Mouse (Mus musculus): ENCODE results near the gene Palm2. TPM values are rescaled to one million over a fixed set of nuclear protein-coding genes. Genes with fewer than 3 reads are reported as not detected.

The Palm2 gene
- total and polyA plus RNA-seq, 3 experiments = not detected

DNA sequence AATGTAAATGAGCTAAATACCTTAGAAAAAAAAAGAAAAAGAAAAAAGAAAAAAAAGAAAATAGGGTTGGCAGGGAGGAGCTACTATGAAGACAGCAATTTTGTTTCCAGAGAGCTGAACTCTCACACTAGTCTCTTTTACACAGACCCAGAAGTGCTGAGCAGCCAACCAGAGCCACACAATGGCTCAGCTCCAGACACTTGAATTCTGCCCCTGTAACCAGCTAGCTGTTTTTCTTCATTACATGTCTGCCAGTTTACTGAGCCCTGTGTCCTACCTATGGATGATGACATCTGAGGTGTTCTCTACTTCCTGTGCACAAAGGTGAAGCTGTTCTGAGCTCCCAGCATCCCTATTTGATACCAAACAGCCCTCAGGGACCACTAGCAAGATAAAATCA lies 94.2 kb downstream of the Palm2 start:
- Histone ChIP-seq H3K27ac (ENCODE audit: control insufficient read depth, low read depth, low read length) (no peak overlapping the region), H3K36me3 (ENCODE audit: control insufficient read depth in 1 of 2, insufficient read depth in 2 of 2, low read length in 2 of 2) (no peaks in the 10 kb centered on the region), H3K9me3 (replicated peaks; ENCODE audit: insufficient read depth, low read length) (no peaks in the 10 kb centered on the region), H3K4me1 (ENCODE audit: control insufficient read depth in 1 of 2, insufficient read depth in 2 of 2, low read length in 2 of 2) (no peaks in the 10 kb centered on the region), H3K27me3 (ENCODE audit: control insufficient read depth in 1 of 2, insufficient read depth in 2 of 2, low read length in 2 of 2) (no peaks in the 10 kb centered on the region), H3K4me3 (ENCODE audit: control insufficient read depth in 1 of 2, insufficient read depth in 1 of 2, low read depth in 2 of 2, low read length in 2 of 2) (no peak overlapping the region), H3K79me2 (ENCODE audit: control insufficient read depth, insufficient read depth, low read length, poor library complexity) (no peaks in the 10 kb centered on the region), H3K9ac (ENCODE audit: control insufficient read depth, low read depth, low read length, poor library complexity, severe bottlenecking) (no peak overlapping the region)
- no peak for TF ChIP-seq JUND (IDR thresholded peaks at IDR 0.05; ENCODE audit: low read depth, low read length)
- no peak for TF ChIP-seq RAD21 (IDR thresholded peaks at IDR 0.05; ENCODE audit: low read depth, low read length)
- no peak for TF ChIP-seq SIN3A (IDR thresholded peaks at IDR 0.05; ENCODE audit: low read length)
- TF ChIP-seq MAZ (IDR thresholded peaks at IDR 0.05; ENCODE audit: low read depth, low read length) = no peak
- no peak for TF ChIP-seq MYC (IDR thresholded peaks at IDR 0.05; ENCODE audit: low read depth, low read length)
- DNase-seq (ENCODE audit: low read depth, low spot score) = no peak

DNA sequence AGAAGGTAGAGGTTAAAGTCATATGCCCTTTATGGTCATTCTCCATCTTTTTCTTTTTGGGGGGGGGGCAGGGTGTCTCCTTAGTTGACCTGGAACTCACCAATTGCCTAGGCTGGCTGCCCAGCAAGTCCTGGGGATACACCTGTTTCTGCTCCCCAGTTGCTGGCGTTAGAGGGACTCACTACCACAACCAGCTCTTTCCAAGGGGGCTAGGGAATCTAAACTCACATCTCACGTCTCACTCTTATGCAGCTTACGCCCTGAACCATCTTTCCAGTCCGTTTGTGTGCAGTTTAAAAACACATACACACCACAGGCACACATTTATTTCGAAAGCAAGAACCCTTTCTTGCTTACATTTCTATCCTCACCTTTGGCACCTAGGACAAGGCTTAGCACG lies 99.6 kb downstream of the Palm2 start:
- H3K79me2 ChIP-seq (ENCODE audit: control insufficient read depth, insufficient read depth, low read length, poor library complexity) = no peaks in the 10 kb centered on the region
- no peaks in the 10 kb centered on the region for H3K9me3 ChIP-seq (replicated peaks; ENCODE audit: insufficient read depth, low read length)
- H3K9ac ChIP-seq (ENCODE audit: control insufficient read depth, low read depth, low read length, poor library complexity, severe bottlenecking) = no peak overlapping the region
- H3K27ac ChIP-seq (ENCODE audit: control insufficient read depth, low read depth, low read length) = no peak overlapping the region
- no peak overlapping the region for H3K4me3 ChIP-seq (ENCODE audit: control insufficient read depth in 1 of 2, insufficient read depth in 1 of 2, low read depth in 2 of 2, low read length in 2 of 2)
- H3K27me3 ChIP-seq (ENCODE audit: control insufficient read depth in 1 of 2, insufficient read depth in 2 of 2, low read length in 2 of 2) = no peaks in the 10 kb centered on the region
- no peak for DNase-seq (ENCODE audit: low read depth, low spot score)
- H3K36me3 ChIP-seq (ENCODE audit: control insufficient read depth in 1 of 2, insufficient read depth in 2 of 2, low read length in 2 of 2) = no peaks in the 10 kb centered on the region
- no peaks in the 10 kb centered on the region for H3K4me1 ChIP-seq (ENCODE audit: control insufficient read depth in 1 of 2, insufficient read depth in 2 of 2, low read length in 2 of 2)
- TF ChIP-seq MAZ (IDR thresholded peaks at IDR 0.05; ENCODE audit: low read depth, low read length) = no peak

DNA sequence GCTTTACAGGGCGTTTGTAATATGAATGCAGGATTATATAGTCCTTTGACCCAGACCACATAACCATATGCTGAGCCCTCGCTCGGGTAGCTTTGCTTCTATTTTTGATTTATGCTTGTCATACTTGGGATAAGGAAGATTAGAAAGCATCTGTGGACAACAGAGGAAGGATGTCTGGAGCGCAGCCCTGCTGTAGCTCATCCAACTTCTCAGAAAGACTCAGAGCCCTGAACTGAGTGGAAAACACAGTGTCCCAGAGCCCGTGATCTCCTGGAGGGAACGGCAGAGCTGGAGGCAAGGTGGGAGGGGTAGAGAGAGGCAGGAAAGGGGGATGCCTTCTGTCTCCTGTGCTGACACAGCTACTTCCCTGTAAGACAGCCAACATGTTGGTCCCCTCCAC lies 100.2 kb downstream of the Palm2 start:
- TF ChIP-seq USF2 (IDR thresholded peaks at IDR 0.05; ENCODE audit: borderline replicate concordance in 1 of 2, insufficient read depth in 1 of 2, low read depth in 1 of 2, low read length in 2 of 2) = no peak
- no peak for TF ChIP-seq EP300 (IDR thresholded peaks at IDR 0.05; ENCODE audit: low read depth in 1 of 2, low read length in 2 of 2)
- TF ChIP-seq CHD2 (IDR thresholded peaks at IDR 0.05; ENCODE audit: low read length) = no peak
- no peak for TF ChIP-seq GATA1 (IDR thresholded peaks at IDR 0.05; ENCODE audit: low read depth, low read length)
- no peak for TF ChIP-seq TAL1 (IDR thresholded peaks at IDR 0.05; ENCODE audit: low read length)
- H3K4me3 ChIP-seq (ENCODE audit: control insufficient read depth in 1 of 2, insufficient read depth in 1 of 2, low read depth in 2 of 2, low read length in 2 of 2) = no peak overlapping the region
- DNase-seq (ENCODE audit: low read depth, low spot score) = no peak
- H3K79me2 ChIP-seq (ENCODE audit: control insufficient read depth, insufficient read depth, low read length, poor library complexity) = no peaks in the 10 kb centered on the region
- H3K27me3 ChIP-seq (ENCODE audit: control insufficient read depth in 1 of 2, insufficient read depth in 2 of 2, low read length in 2 of 2) = no peaks in the 10 kb centered on the region
- no peaks in the 10 kb centered on the region for H3K9me3 ChIP-seq (replicated peaks; ENCODE audit: insufficient read depth, low read length)
- H3K4me1 ChIP-seq (ENCODE audit: control insufficient read depth in 1 of 2, insufficient read depth in 2 of 2, low read length in 2 of 2) = no peaks in the 10 kb centered on the region
- H3K27ac ChIP-seq (ENCODE audit: control insufficient read depth, low read depth, low read length) = no peak overlapping the region
- no peak overlapping the region for H3K9ac ChIP-seq (ENCODE audit: control insufficient read depth, low read depth, low read length, poor library complexity, severe bottlenecking)
- H3K36me3 ChIP-seq (ENCODE audit: control insufficient read depth in 1 of 2, insufficient read depth in 2 of 2, low read length in 2 of 2) = no peaks in the 10 kb centered on the region

DNA sequence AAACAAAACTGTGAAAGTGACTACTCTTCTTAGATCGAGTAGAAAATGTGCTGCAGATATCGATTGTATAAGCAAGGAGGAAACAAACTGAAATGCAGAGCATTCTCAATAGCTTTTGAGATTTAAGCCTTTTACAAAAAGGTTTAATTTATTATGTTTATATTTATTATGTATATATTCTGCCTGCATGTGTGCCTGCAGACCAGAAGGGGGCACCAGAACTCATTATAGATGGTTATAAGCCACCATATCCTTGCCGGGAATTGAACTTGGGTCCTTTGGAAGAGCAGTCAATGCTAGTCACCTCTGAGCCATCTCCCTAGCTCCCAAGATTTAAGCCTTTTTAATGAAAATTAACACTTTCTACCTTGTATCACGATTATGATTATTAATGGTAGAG lies 101.0 kb downstream of the Palm2 start:
- H3K36me3 ChIP-seq (ENCODE audit: control insufficient read depth in 1 of 2, insufficient read depth in 2 of 2, low read length in 2 of 2) = no peaks in the 10 kb centered on the region
- no peaks in the 10 kb centered on the region for H3K79me2 ChIP-seq (ENCODE audit: control insufficient read depth, insufficient read depth, low read length, poor library complexity)
- no peaks in the 10 kb centered on the region for H3K9me3 ChIP-seq (replicated peaks; ENCODE audit: insufficient read depth, low read length)
- peak in 1 of 3 experiments; percentile 17; a peak in 2 of 6 replicates for TF ChIP-seq CTCF (IDR thresholded peaks at IDR 0.05 in 2 of 3, conservative IDR thresholded peaks at IDR 0.05 in 1 of 3; ENCODE audit: control insufficient read depth in 1 of 3, insufficient read depth in 1 of 3, low read depth in 2 of 3, low read length in 3 of 3, poor library complexity in 1 of 3, severe bottlenecking in 1 of 3)
- TF ChIP-seq RCOR1 (IDR thresholded peaks at IDR 0.05; ENCODE audit: low read depth, low read length) = no peak
- H3K9ac ChIP-seq (ENCODE audit: control insufficient read depth, low read depth, low read length, poor library complexity, severe bottlenecking) = no peak overlapping the region
- H3K4me3 ChIP-seq (ENCODE audit: control insufficient read depth in 1 of 2, insufficient read depth in 1 of 2, low read depth in 2 of 2, low read length in 2 of 2) = no peak overlapping the region
- H3K27me3 ChIP-seq (ENCODE audit: control insufficient read depth in 1 of 2, insufficient read depth in 2 of 2, low read length in 2 of 2) = no peaks in the 10 kb centered on the region
- DNase-seq (ENCODE audit: low read depth, low spot score) = peak; percentile 4
- no peaks in the 10 kb centered on the region for H3K4me1 ChIP-seq (ENCODE audit: control insufficient read depth in 1 of 2, insufficient read depth in 2 of 2, low read length in 2 of 2)
- no peak overlapping the region for H3K27ac ChIP-seq (ENCODE audit: control insufficient read depth, low read depth, low read length)

All from MEL (cell line).